Mouse (Mus musculus) stomach, embryonic 14.5 days (tissue): ENCODE results near the gene Zscan2. TPM values are rescaled to one million over a fixed set of nuclear protein-coding genes. Genes with fewer than 3 reads are reported as not detected.

ENCODE experiments used
- ATAC-seq: fragments of 200-750 bp; cut with Nextera tagmentation; 2 replicates; pipeline ENCODE4 v1.8.0; 2017; ENCODE audit warnings: low read depth, moderate TSS enrichment; ENCODE audit not compliant: insufficient number of reproducible peaks, insufficient read depth, low FRiP score
- H3K27ac ChIP-seq: fragments of 300-500 bp; sonication (generic); 2 replicates; pipeline ENCODE4 v1.5.1; 2014; ENCODE audit warnings: mild to moderate bottlenecking, low read length, moderate library complexity, mixed read lengths
- H3K27me3 ChIP-seq: fragments of 300-500 bp; sonication (generic); 2 replicates; pipeline ENCODE4 v1.6.1; 2014; ENCODE audit warnings: low read length, control low read depth, mixed read lengths; ENCODE audit not compliant: control insufficient read depth, insufficient read depth
- H3K36me3 ChIP-seq: fragments of 300-500 bp; sonication (generic); 2 replicates; pipeline ENCODE4 v1.6.1; 2014; ENCODE audit warnings: mild to moderate bottlenecking, control low read depth, low read length, moderate library complexity, mixed read lengths; ENCODE audit not compliant: control insufficient read depth, insufficient read depth
- H3K4me1 ChIP-seq: fragments of 300-500 bp; sonication (generic); 2 replicates; pipeline ENCODE4 v1.6.1; 2014; ENCODE audit warnings: low read length, control low read depth, mixed read lengths; ENCODE audit not compliant: control insufficient read depth, insufficient read depth
- H3K4me2 ChIP-seq: fragments of 300-500 bp; sonication (generic); replicated peaks from 2 replicates; pipeline ENCODE4 v1.6.1; 2014; ENCODE audit warnings: low read depth, low read length, control low read depth
- H3K4me3 ChIP-seq: fragments of 300-500 bp; sonication (generic); 2 replicates; pipeline ENCODE4 v1.5.1; 2014; ENCODE audit warnings: low read depth, low read length, control low read depth
- H3K9ac ChIP-seq: fragments of 300-500 bp; sonication (generic); replicated peaks from 2 replicates; pipeline ENCODE4 v1.6.1; 2014; ENCODE audit warnings: low read depth, mild to moderate bottlenecking, control low read depth, low read length, moderate library complexity, mixed read lengths
- H3K9me3 ChIP-seq: fragments of 300-500 bp; sonication (generic); 2 replicates; pipeline ENCODE4 v1.6.1; 2016; ENCODE audit warnings: low read depth, low read length, control low read depth; ENCODE audit not compliant: control insufficient read depth
- WGBS: fragments of 180-500 bp; shearing (Covaris S2); extraction: QIAGEN DNeasy Blood & Tissue Kit; methylation state at CpG from one replicate; pipeline ENCODE4 v1.1.7; 2014; 5-methylcytosine and 5-hydroxymethylcytosine counted together
- polyA plus RNA-seq: library from polyadenylated mRNA; unstranded; fragments of >200 nt; fragmentation: Nextera tagmentation; extraction: Ambion mirVana; gene quantifications from 2 replicates; pipeline ENCODE4 v1.2.1, GENCODE M21; 2014

Zscan2 gene
- polyA plus RNA-seq, 1 experiment from 2014 or later: 2.4 TPM

- Histone ChIP-seq H3K4me2 (peak overlapping the region; percentile 37), H3K27ac (no peak overlapping the region), H3K4me3 (peak overlapping the region; percentile 8; the same call in 1 of the 2 replicates), H3K27me3 (no peaks in the 10 kb centered on the region), H3K4me1 (0 out of 2 replicates have a peak, but pooled peaks cover 4% of the 10 kb centered on the region), H3K9ac (no peak overlapping the region; the same call in 1 of the 2 replicates), H3K9me3 (no peaks in the 10 kb centered on the region), H3K36me3 (no peaks in the 10 kb centered on the region)
- ATAC-seq: peak; percentile 91
- 15% methylated on average over 14 of the region's 14 CpGs for WGBS
Observed at GRCm38 (mm10) chr7:80882830-80883505, 22.2 kb downstream of the Zscan2 start.

GRCm38 (mm10) chr7:80885666-80886065 lies 24.9 kb downstream of the Zscan2 start:
- WGBS: 31% methylated on average over 1 of the region's 1 CpGs

GRCm38 (mm10) chr7:80888595-80888994 lies 27.9 kb downstream of the Zscan2 start:
- Histone ChIP-seq H3K9me3 (no peaks in the 10 kb centered on the region), H3K27ac (peak overlapping the region; percentile 63; the same call in 1 of the 2 replicates), H3K27me3 (no peaks in the 10 kb centered on the region), H3K4me3 (no peak overlapping the region), H3K36me3 (peaks cover 31% of the 10 kb centered on the region), H3K9ac (no peak overlapping the region), H3K4me2 (no peak overlapping the region), H3K4me1 (0 out of 2 replicates have a peak, but pooled peaks cover 10% of the 10 kb centered on the region)
- ATAC-seq: peak; percentile 28; the same call in 1 of the 2 replicates
- WGBS: 67% methylated on average over 7 of the region's 7 CpGs

More at GRCm38 (mm10) chr7:80885666-80886065, 24.9 kb downstream of the Zscan2 start:
- Histone ChIP-seq H3K4me3 (no peak overlapping the region), H3K4me2 (no peak overlapping the region), H3K36me3 (peaks cover 4% of the 10 kb centered on the region; the same call in 1 of the 2 replicates), H3K9ac (no peak overlapping the region), H3K4me1 (0 out of 2 replicates have a peak, but pooled peaks cover 13% of the 10 kb centered on the region), H3K27ac (no peak overlapping the region), H3K27me3 (no peaks in the 10 kb centered on the region), H3K9me3 (no peaks in the 10 kb centered on the region)
- ATAC-seq: no peak

GRCm38 (mm10) chr7:80889021-80889511 lies 28.3 kb downstream of the Zscan2 start:
- peak; percentile 80 for ATAC-seq

DNA sequence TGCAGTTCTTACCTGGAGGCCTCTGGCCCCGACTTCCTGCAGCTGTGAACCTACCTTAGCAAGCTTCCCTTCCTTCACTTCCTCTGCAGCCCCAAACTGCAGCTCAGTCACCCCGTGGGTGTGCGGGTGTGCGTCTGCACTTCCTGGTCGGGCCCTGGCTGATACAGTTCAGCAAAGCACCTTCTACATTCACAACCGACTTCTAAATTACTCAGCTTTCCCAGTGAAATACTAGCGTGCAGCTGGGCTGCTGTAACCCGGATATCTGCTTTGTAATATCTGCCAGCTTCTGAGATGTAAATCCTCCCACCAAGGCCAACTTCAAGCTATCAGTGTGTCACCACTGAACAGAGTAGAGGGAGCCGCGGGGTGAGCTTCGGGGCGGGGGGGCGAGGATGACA lies 29.1 kb downstream of the Zscan2 start:
- H3K27ac ChIP-seq: peak overlapping the region; percentile 63
- H3K4me3 ChIP-seq: no peak overlapping the region
- no peak overlapping the region for H3K9ac ChIP-seq
- H3K36me3 ChIP-seq: peaks cover 36% of the 10 kb centered on the region
- H3K9me3 ChIP-seq: no peaks in the 10 kb centered on the region
- no peak overlapping the region for H3K4me2 ChIP-seq
- WGBS: 77% methylated on average over 13 of the region's 13 CpGs
- no peak for ATAC-seq
- 0 out of 2 replicates have a peak, but pooled peaks cover 10% of the 10 kb centered on the region for H3K4me1 ChIP-seq
- no peaks in the 10 kb centered on the region for H3K27me3 ChIP-seq

More at GRCm38 (mm10) chr7:80889021-80889511, 28.3 kb downstream of the Zscan2 start:
- H3K27ac ChIP-seq: peak overlapping the region; percentile 63
- H3K36me3 ChIP-seq: peaks cover 36% of the 10 kb centered on the region
- no peak overlapping the region for H3K4me3 ChIP-seq
- no peak overlapping the region for H3K4me2 ChIP-seq
- H3K9ac ChIP-seq: no peak overlapping the region
- WGBS: 41% methylated on average over 9 of the region's 9 CpGs
- no peaks in the 10 kb centered on the region for H3K27me3 ChIP-seq
- H3K4me1 ChIP-seq: 0 out of 2 replicates have a peak, but pooled peaks cover 10% of the 10 kb centered on the region
- no peaks in the 10 kb centered on the region for H3K9me3 ChIP-seq

- H3K27ac ChIP-seq: no peak overlapping the region
- no peak for ATAC-seq
- H3K4me2 ChIP-seq: no peak overlapping the region
- 90% methylated on average over 15 of the region's 15 CpGs for WGBS
- peaks cover 45% of the 10 kb centered on the region for H3K36me3 ChIP-seq
- H3K9me3 ChIP-seq: no peaks in the 10 kb centered on the region
- no peak overlapping the region for H3K4me3 ChIP-seq
- 0 out of 2 replicates have a peak, but pooled peaks cover 10% of the 10 kb centered on the region for H3K4me1 ChIP-seq
- no peaks in the 10 kb centered on the region for H3K27me3 ChIP-seq
- no peak overlapping the region for H3K9ac ChIP-seq
Observed at GRCm38 (mm10) chr7:80893086-80893752, 32.5 kb downstream of the Zscan2 start.

- no peak overlapping the region for H3K9ac ChIP-seq
- peaks cover 45% of the 10 kb centered on the region for H3K36me3 ChIP-seq
- no peak overlapping the region for H3K4me3 ChIP-seq
- no peak overlapping the region for H3K4me2 ChIP-seq
- no peaks in the 10 kb centered on the region for H3K9me3 ChIP-seq
- 0 out of 2 replicates have a peak, but pooled peaks cover 9% of the 10 kb centered on the region for H3K4me1 ChIP-seq
- no peaks in the 10 kb centered on the region for H3K27me3 ChIP-seq
- 76% methylated on average over 6 of the region's 6 CpGs for WGBS
- no peak overlapping the region for H3K27ac ChIP-seq
- ATAC-seq: no peak
Observed at GRCm38 (mm10) chr7:80893753-80894129, 33.0 kb downstream of the Zscan2 start.

GRCm38 (mm10) chr7:80894196-80894595 lies 33.5 kb downstream of the Zscan2 start:
- H3K27me3 ChIP-seq: no peaks in the 10 kb centered on the region
- peaks cover 45% of the 10 kb centered on the region for H3K36me3 ChIP-seq
- H3K4me1 ChIP-seq: 0 out of 2 replicates have a peak, but pooled peaks cover 5% of the 10 kb centered on the region
- H3K9ac ChIP-seq: no peak overlapping the region
- no peak overlapping the region for H3K27ac ChIP-seq
- ATAC-seq: no peak
- H3K4me2 ChIP-seq: no peak overlapping the region
- no peak overlapping the region for H3K4me3 ChIP-seq
- no peaks in the 10 kb centered on the region for H3K9me3 ChIP-seq
- 92% methylated on average over 7 of the region's 7 CpGs for WGBS
